Mouse (Mus musculus): ENCODE data around the gene Msrb1. TPM values are rescaled to one million over a fixed set of nuclear protein-coding genes. Genes with fewer than 3 reads are reported as not detected.

The Msrb1 gene
- polyA plus RNA-seq, 1 experiment from 2014 or later: 48.6 TPM

- Histone ChIP-seq H3K9ac (ENCODE audit: low read depth, low read length) (peak overlapping the region; percentile 70), H3K4me2 (ENCODE audit: low read length) (peak overlapping the region; percentile 94), H3K27me3 (ENCODE audit: insufficient read depth, low read length) (no peaks in the 10 kb centered on the region), H3K36me3 (ENCODE audit: insufficient read depth, low read length) (no peaks in the 10 kb centered on the region), H3K27ac (peak overlapping the region; percentile 72; the same call in 1 of the 2 replicates), H3K4me1 (replicated peaks; ENCODE audit: insufficient read depth, low read length) (peaks cover 13% of the 10 kb centered on the region), H3K9me3 (replicated peaks; ENCODE audit: low read length) (no peaks in the 10 kb centered on the region), H3K4me3 (replicated peaks; ENCODE audit: low read depth, low read length) (peak overlapping the region; percentile 66)
- WGBS: 22% methylated on average over 8 of the region's 8 CpGs
- DNase-seq (ENCODE audit: low spot score) (no peak), ATAC-seq (replicated peaks; ENCODE audit: low FRiP score, low read depth) (no peak)
- peak; percentile 32; the same call in 1 of the 2 replicates for TF ChIP-seq CTCF (IDR thresholded peaks at IDR 0.05; ENCODE audit: low read depth)
Measured at GRCm38 (mm10) chr17:24737135-24737810, 831 bp downstream of the Msrb1 start.

- peaks cover 13% of the 10 kb centered on the region for H3K4me1 ChIP-seq (replicated peaks; ENCODE audit: insufficient read depth, low read length)
- 74% methylated on average over 4 of the region's 4 CpGs for WGBS
- H3K27me3 ChIP-seq (ENCODE audit: insufficient read depth, low read length): no peaks in the 10 kb centered on the region
- no peak overlapping the region for H3K4me3 ChIP-seq (replicated peaks; ENCODE audit: low read depth, low read length)
- no peak overlapping the region for H3K4me2 ChIP-seq (ENCODE audit: low read length)
- H3K9ac ChIP-seq (ENCODE audit: low read depth, low read length): no peak overlapping the region
- no peaks in the 10 kb centered on the region for H3K36me3 ChIP-seq (ENCODE audit: insufficient read depth, low read length)
- H3K9me3 ChIP-seq (replicated peaks; ENCODE audit: low read length): no peaks in the 10 kb centered on the region
- TF ChIP-seq CTCF (IDR thresholded peaks at IDR 0.05; ENCODE audit: low read depth): no peak
- H3K27ac ChIP-seq: no peak overlapping the region
- ATAC-seq (replicated peaks; ENCODE audit: low FRiP score, low read depth) (no peak), DNase-seq (ENCODE audit: low spot score) (no peak)
Measured at GRCm38 (mm10) chr17:24738238-24738637, 1.8 kb downstream of the Msrb1 start.

GRCm38 (mm10) chr17:24739926-24740325 lies 3.5 kb downstream of the Msrb1 start:
- H3K4me1 ChIP-seq (replicated peaks; ENCODE audit: insufficient read depth, low read length): peaks cover 13% of the 10 kb centered on the region
- H3K27me3 ChIP-seq (ENCODE audit: insufficient read depth, low read length): no peaks in the 10 kb centered on the region
- H3K4me2 ChIP-seq (ENCODE audit: low read length): no peak overlapping the region
- DNase-seq (ENCODE audit: low spot score) (no peak), ATAC-seq (replicated peaks; ENCODE audit: low FRiP score, low read depth) (no peak)
- no peak overlapping the region for H3K4me3 ChIP-seq (replicated peaks; ENCODE audit: low read depth, low read length)
- no peaks in the 10 kb centered on the region for H3K36me3 ChIP-seq (ENCODE audit: insufficient read depth, low read length)
- WGBS: 87% methylated on average over 8 of the region's 8 CpGs
- no peak overlapping the region for H3K9ac ChIP-seq (ENCODE audit: low read depth, low read length)
- TF ChIP-seq CTCF (IDR thresholded peaks at IDR 0.05; ENCODE audit: low read depth): no peak
- no peak overlapping the region for H3K27ac ChIP-seq
- no peaks in the 10 kb centered on the region for H3K9me3 ChIP-seq (replicated peaks; ENCODE audit: low read length)

DNA sequence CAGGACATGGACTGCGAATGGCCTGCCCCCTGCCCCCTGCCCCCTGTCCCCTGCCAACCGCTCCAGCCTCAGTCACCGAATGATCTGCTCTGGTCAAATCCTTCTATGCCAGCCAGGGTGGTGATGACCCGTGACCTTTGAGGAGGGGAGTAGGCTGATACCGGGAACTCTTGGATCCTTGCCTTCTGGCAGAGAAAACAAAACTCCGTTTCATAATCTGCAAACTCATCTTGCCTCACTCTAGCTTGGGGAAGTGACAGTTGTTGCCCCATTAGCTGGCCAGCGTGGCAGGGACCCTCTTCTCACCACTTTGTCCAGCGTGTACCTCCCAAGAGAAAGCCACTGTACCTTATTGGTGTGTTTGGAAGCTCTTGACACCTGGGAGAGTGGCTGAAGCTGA lies 5.9 kb downstream of the Msrb1 start:
- H3K27me3 ChIP-seq (ENCODE audit: insufficient read depth, low read length): no peaks in the 10 kb centered on the region
- no peaks in the 10 kb centered on the region for H3K9me3 ChIP-seq (replicated peaks; ENCODE audit: low read length)
- no peak for DNase-seq (ENCODE audit: low spot score)
- H3K4me1 ChIP-seq (replicated peaks; ENCODE audit: insufficient read depth, low read length): peaks cover 1% of the 10 kb centered on the region; the same call in 1 of the 2 replicates
- H3K27ac ChIP-seq: no peak overlapping the region
- H3K4me2 ChIP-seq (ENCODE audit: low read length): no peak overlapping the region
- H3K4me3 ChIP-seq (replicated peaks; ENCODE audit: low read depth, low read length): no peak overlapping the region
- H3K9ac ChIP-seq (ENCODE audit: low read depth, low read length): no peak overlapping the region
- no peak for TF ChIP-seq CTCF (IDR thresholded peaks at IDR 0.05; ENCODE audit: low read depth)
- WGBS: 76% methylated on average over 8 of the region's 8 CpGs
- no peak for ATAC-seq (replicated peaks; ENCODE audit: low FRiP score, low read depth)
- no peaks in the 10 kb centered on the region for H3K36me3 ChIP-seq (ENCODE audit: insufficient read depth, low read length)

GRCm38 (mm10) chr17:24743896-24744295 lies 7.5 kb downstream of the Msrb1 start:
- Histone ChIP-seq H3K9me3 (replicated peaks; ENCODE audit: low read length) (no peaks in the 10 kb centered on the region), H3K4me3 (replicated peaks; ENCODE audit: low read depth, low read length) (no peak overlapping the region), H3K27ac (no peak overlapping the region), H3K27me3 (ENCODE audit: insufficient read depth, low read length) (no peaks in the 10 kb centered on the region), H3K36me3 (ENCODE audit: insufficient read depth, low read length) (no peaks in the 10 kb centered on the region), H3K4me2 (ENCODE audit: low read length) (no peak overlapping the region), H3K4me1 (replicated peaks; ENCODE audit: insufficient read depth, low read length) (no peaks in the 10 kb centered on the region), H3K9ac (ENCODE audit: low read depth, low read length) (no peak overlapping the region)
- TF ChIP-seq CTCF (IDR thresholded peaks at IDR 0.05; ENCODE audit: low read depth): no peak
- DNase-seq (ENCODE audit: low spot score) (no peak), ATAC-seq (replicated peaks; ENCODE audit: low FRiP score, low read depth) (no peak)
- WGBS: 69% methylated on average over 5 of the region's 5 CpGs

- no peak overlapping the region for H3K27ac ChIP-seq
- H3K4me1 ChIP-seq (replicated peaks; ENCODE audit: insufficient read depth, low read length): no peaks in the 10 kb centered on the region
- no peaks in the 10 kb centered on the region for H3K36me3 ChIP-seq (ENCODE audit: insufficient read depth, low read length)
- H3K4me2 ChIP-seq (ENCODE audit: low read length): no peak overlapping the region
- H3K9ac ChIP-seq (ENCODE audit: low read depth, low read length): no peak overlapping the region
- ATAC-seq (replicated peaks; ENCODE audit: low FRiP score, low read depth) (no peak), DNase-seq (ENCODE audit: low spot score) (no peak)
- no peaks in the 10 kb centered on the region for H3K27me3 ChIP-seq (ENCODE audit: insufficient read depth, low read length)
- no peak overlapping the region for H3K4me3 ChIP-seq (replicated peaks; ENCODE audit: low read depth, low read length)
- WGBS: 77% methylated on average over 3 of the region's 3 CpGs
- TF ChIP-seq CTCF (IDR thresholded peaks at IDR 0.05; ENCODE audit: low read depth): no peak
- no peaks in the 10 kb centered on the region for H3K9me3 ChIP-seq (replicated peaks; ENCODE audit: low read length)
Measured at GRCm38 (mm10) chr17:24744381-24744780, 7.9 kb downstream of the Msrb1 start.

Measured in kidney, postnatal 0 days (tissue).